Mouse (Mus musculus) ES-Bruce4 (cell line): ENCODE measurements at regions not wholly inside any gene's neighbourhood (a gene's known extent, or its start where the extent isn't known, plus 50 kb on each side); places are given as distances from the start of the nearest gene placed in this dataset.

Source experiments
- CTCF ChIP-seq: IDR thresholded peaks from one replicate; pipeline ENCODE4 v1.8.1; 2011; ENCODE audit warnings: low read depth, low read length
- EP300 ChIP-seq: IDR thresholded peaks from 2 replicates; pipeline ENCODE4 v1.6.1; 2011; ENCODE audit warnings: low read depth, low read length; ENCODE audit not compliant: insufficient read depth
- POLR2A ChIP-seq: IDR thresholded peaks from one replicate; pipeline ENCODE4 v1.8.1; 2011; ENCODE audit warnings: low read length; ENCODE audit not compliant: insufficient read depth

- TF ChIP-seq POLR2A (no peak), CTCF (no peak), EP300 (no peak)
These were observed 106.7 kb upstream of the Col1a2 start for GRCm38 (mm10) chr6:4397695-4398598.
